Mouse (Mus musculus): ENCODE measurements at regions not wholly inside any gene's neighbourhood (a gene's known extent, or its start where the extent isn't known, plus 50 kb on each side); places are given as distances from the start of the nearest gene placed in this dataset.
"Not testable (repeated sequence)": the region's sequence is repeated elsewhere in the genome, so short reads cannot be mapped to it uniquely, and the experiment has no call there.

- WGBS, result 54% methylated on average over 5 of the region's 5 CpGs
- H3K9ac ChIP-seq, result no peak overlapping the region
- no peaks in the 10 kb centered on the region for H3K27me3 ChIP-seq
- H3K4me2 ChIP-seq, result no peak overlapping the region
- no peak for ATAC-seq (ENCODE audit: low FRiP score, low read depth)
- no peak overlapping the region for H3K27ac ChIP-seq (replicated peaks)
- H3K9me3 ChIP-seq, result no peaks in the 10 kb centered on the region
- H3K4me3 ChIP-seq, result no peak overlapping the region
- H3K36me3 ChIP-seq, result no peaks in the 10 kb centered on the region
- H3K4me1 ChIP-seq (replicated peaks), result no peaks in the 10 kb centered on the region
These were observed 651.5 kb upstream of the Kif2b start for GRCm38 (mm10) chr11:92228855-92229254.

GRCm38 (mm10) chr11:92208980-92209548 is 631.7 kb upstream of the Kif2b start:
- no peak overlapping the region for H3K4me2 ChIP-seq
- WGBS, result 54% methylated on average over 1 of the region's 1 CpGs
- ATAC-seq (ENCODE audit: low FRiP score, low read depth), result no peak

GRCm38 (mm10) chr11:92178393-92178792 is 601.0 kb upstream of the Kif2b start:
- H3K4me3 ChIP-seq; H3K27me3 ChIP-seq; H3K4me1 ChIP-seq (replicated peaks); ATAC-seq (ENCODE audit: low FRiP score, low read depth); H3K9ac ChIP-seq; H3K36me3 ChIP-seq; H3K27ac ChIP-seq (replicated peaks); H3K9me3 ChIP-seq; H3K4me2 ChIP-seq: not testable (repeated sequence)
- WGBS, result 78% methylated on average over 3 of the region's 3 CpGs

More at GRCm38 (mm10) chr11:92208980-92209548, 631.7 kb upstream of the Kif2b start:
- H3K4me3 ChIP-seq, result no peak overlapping the region
- H3K9ac ChIP-seq, result no peak overlapping the region
- no peak overlapping the region for H3K27ac ChIP-seq (replicated peaks)
- no peaks in the 10 kb centered on the region for H3K27me3 ChIP-seq
- no peaks in the 10 kb centered on the region for H3K9me3 ChIP-seq
- no peaks in the 10 kb centered on the region for H3K36me3 ChIP-seq
- no peaks in the 10 kb centered on the region for H3K4me1 ChIP-seq (replicated peaks)

GRCm38 (mm10) chr11:92153124-92153523 is 575.8 kb upstream of the Kif2b start:
- Histone ChIP-seq H3K4me2 (no peak overlapping the region), H3K9ac (no peak overlapping the region), H3K4me3 (no peak overlapping the region), H3K4me1 (replicated peaks) (no peaks in the 10 kb centered on the region), H3K27ac (replicated peaks) (no peak overlapping the region), H3K36me3 (no peaks in the 10 kb centered on the region), H3K9me3 (no peaks in the 10 kb centered on the region), H3K27me3 (no peaks in the 10 kb centered on the region)
- no peak for ATAC-seq (ENCODE audit: low FRiP score, low read depth)

GRCm38 (mm10) chr11:92135677-92136076 is 558.3 kb upstream of the Kif2b start:
- ATAC-seq (ENCODE audit: low FRiP score, low read depth), result no peak
- H3K4me2 ChIP-seq, result no peak overlapping the region

GRCm38 (mm10) chr11:92134891-92135590 is 557.7 kb upstream of the Kif2b start:
- Histone ChIP-seq H3K4me2 (no peak overlapping the region), H3K9ac (no peak overlapping the region), H3K27ac (replicated peaks) (no peak overlapping the region), H3K9me3 (no peaks in the 10 kb centered on the region), H3K4me1 (replicated peaks) (0 out of 2 replicates have a peak, but pooled peaks cover 5% of the 10 kb centered on the region), H3K36me3 (no peaks in the 10 kb centered on the region), H3K27me3 (no peaks in the 10 kb centered on the region), H3K4me3 (no peak overlapping the region)
- peak; percentile 56; the same call in 1 of the 2 replicates for ATAC-seq (ENCODE audit: low FRiP score, low read depth)
- 15% methylated on average over 3 of the region's 3 CpGs for WGBS

More at GRCm38 (mm10) chr11:92135677-92136076, 558.3 kb upstream of the Kif2b start:
- Histone ChIP-seq H3K9me3 (no peaks in the 10 kb centered on the region), H3K9ac (no peak overlapping the region), H3K27ac (replicated peaks) (no peak overlapping the region), H3K4me1 (replicated peaks) (0 out of 2 replicates have a peak, but pooled peaks cover 5% of the 10 kb centered on the region), H3K36me3 (no peaks in the 10 kb centered on the region), H3K4me3 (no peak overlapping the region), H3K27me3 (no peaks in the 10 kb centered on the region)
- WGBS, result 19% methylated on average over 1 of the region's 1 CpGs

GRCm38 (mm10) chr11:92084766-92085165 is 507.4 kb upstream of the Kif2b start:
- no peak overlapping the region for H3K4me2 ChIP-seq
- no peak overlapping the region for H3K9ac ChIP-seq
- no peak overlapping the region for H3K27ac ChIP-seq (replicated peaks)
- no peak overlapping the region for H3K4me3 ChIP-seq
- H3K27me3 ChIP-seq, result no peaks in the 10 kb centered on the region
- H3K36me3 ChIP-seq, result no peaks in the 10 kb centered on the region
- no peaks in the 10 kb centered on the region for H3K9me3 ChIP-seq
- no peaks in the 10 kb centered on the region for H3K4me1 ChIP-seq (replicated peaks)
- no peak for ATAC-seq (ENCODE audit: low FRiP score, low read depth)
- WGBS, result 81% methylated on average over 2 of the region's 2 CpGs

- Histone ChIP-seq H3K4me3 (no peak overlapping the region), H3K27me3 (no peaks in the 10 kb centered on the region), H3K9ac (no peak overlapping the region), H3K4me1 (replicated peaks) (no peaks in the 10 kb centered on the region), H3K9me3 (no peaks in the 10 kb centered on the region), H3K4me2 (no peak overlapping the region), H3K27ac (replicated peaks) (no peak overlapping the region), H3K36me3 (no peaks in the 10 kb centered on the region)
- 12% methylated on average over 2 of the region's 2 CpGs for WGBS
- no peak for ATAC-seq (ENCODE audit: low FRiP score, low read depth)
These were observed 464.3 kb upstream of the Kif2b start for GRCm38 (mm10) chr11:92041695-92042094.

- Histone ChIP-seq H3K27ac (replicated peaks) (no peak overlapping the region), H3K9me3 (no peaks in the 10 kb centered on the region), H3K4me3 (no peak overlapping the region), H3K27me3 (no peaks in the 10 kb centered on the region), H3K9ac (no peak overlapping the region), H3K4me1 (replicated peaks) (no peaks in the 10 kb centered on the region), H3K4me2 (no peak overlapping the region), H3K36me3 (no peaks in the 10 kb centered on the region)
- 70% methylated on average over 1 of the region's 1 CpGs for WGBS
- ATAC-seq (ENCODE audit: low FRiP score, low read depth), result no peak
These were observed 462.8 kb upstream of the Kif2b start for GRCm38 (mm10) chr11:92040161-92040560.

GRCm38 (mm10) chr11:92018419-92018818 is 441.1 kb upstream of the Kif2b start:
- Histone ChIP-seq H3K27ac (replicated peaks) (no peak overlapping the region), H3K9me3 (no peaks in the 10 kb centered on the region), H3K9ac (no peak overlapping the region), H3K27me3 (no peaks in the 10 kb centered on the region), H3K36me3 (no peaks in the 10 kb centered on the region), H3K4me2 (no peak overlapping the region), H3K4me3 (no peak overlapping the region), H3K4me1 (replicated peaks) (no peaks in the 10 kb centered on the region)
- ATAC-seq (ENCODE audit: low FRiP score, low read depth), result no peak
- 90% methylated on average over 3 of the region's 3 CpGs for WGBS

- H3K27me3 ChIP-seq, result no peaks in the 10 kb centered on the region
- 85% methylated on average over 3 of the region's 3 CpGs for WGBS
- no peak overlapping the region for H3K4me2 ChIP-seq
- no peak overlapping the region for H3K4me3 ChIP-seq
- no peaks in the 10 kb centered on the region for H3K9me3 ChIP-seq
- H3K9ac ChIP-seq, result no peak overlapping the region
- no peaks in the 10 kb centered on the region for H3K4me1 ChIP-seq (replicated peaks)
- no peak overlapping the region for H3K27ac ChIP-seq (replicated peaks)
- H3K36me3 ChIP-seq, result no peaks in the 10 kb centered on the region
- ATAC-seq (ENCODE audit: low FRiP score, low read depth), result no peak
These were observed 433.9 kb upstream of the Kif2b start for GRCm38 (mm10) chr11:92011284-92011683.

- Histone ChIP-seq H3K9me3 (no peaks in the 10 kb centered on the region), H3K9ac (no peak overlapping the region), H3K4me3 (no peak overlapping the region), H3K27me3 (no peaks in the 10 kb centered on the region), H3K36me3 (no peaks in the 10 kb centered on the region), H3K27ac (replicated peaks) (no peak overlapping the region), H3K4me1 (replicated peaks) (no peaks in the 10 kb centered on the region), H3K4me2 (no peak overlapping the region)
- ATAC-seq (ENCODE audit: low FRiP score, low read depth), result no peak
- WGBS, result 87% methylated on average over 2 of the region's 2 CpGs
These were observed 418.2 kb upstream of the Kif2b start for GRCm38 (mm10) chr11:91995524-91995923.

GRCm38 (mm10) chr11:91969531-91969930 is 392.2 kb upstream of the Kif2b start:
- Histone ChIP-seq H3K4me3 (no peak overlapping the region), H3K4me2 (no peak overlapping the region), H3K4me1 (replicated peaks) (no peaks in the 10 kb centered on the region), H3K27me3 (no peaks in the 10 kb centered on the region), H3K36me3 (no peaks in the 10 kb centered on the region), H3K9me3 (no peaks in the 10 kb centered on the region), H3K9ac (no peak overlapping the region), H3K27ac (replicated peaks) (no peak overlapping the region)
- ATAC-seq (ENCODE audit: low FRiP score, low read depth), result no peak
- WGBS, result 89% methylated on average over 2 of the region's 2 CpGs

All from hindbrain, embryonic 15.5 days (tissue).